Mouse (Mus musculus) liver, postnatal 0 days (tissue): ENCODE results near the gene Clstn2.

ENCODE experiments used
- CTCF ChIP-seq: sonication (generic); IDR thresholded peaks from 2 replicates; pipeline ENCODE4 v1.5.1; 2016; ENCODE audit warnings: antibody characterized with exemption, low read depth
- EP300 ChIP-seq: IDR thresholded peaks from 2 replicates; pipeline ENCODE4 v1.6.1; 2016; ENCODE audit warnings: antibody characterized with exemption, low read depth, mild to moderate bottlenecking

GRCm38 (mm10) chr9:97686826-97687425 lies 346.1 kb downstream of the Clstn2 start:
- TF ChIP-seq CTCF: no peak
- TF ChIP-seq EP300: no peak
